Mouse (Mus musculus) heart, postnatal 0 days (tissue): Measurements from ENCODE around the gene Yy1. TPM values are rescaled to one million over a fixed set of nuclear protein-coding genes. Genes with fewer than 3 reads are reported as not detected.
A peak's percentile ranks its signal among the peaks of the same experiment; 100 is the strongest.

ENCODE experiments used
- ATAC-seq: fragments of 200-750 bp; cut with Nextera tagmentation; 2 replicates; pipeline ENCODE4 v1.8.0; 2017; ENCODE audit warnings: low read depth, moderate number of reproducible peaks, moderate library complexity; ENCODE audit not compliant: insufficient read depth
- DNase-seq: peaks from one replicate; pipeline ENCODE4 v3.0.0-alpha.2; 2016; ENCODE audit warnings: low spot score
- H3K27ac ChIP-seq: fragments of 300-500 bp; sonication (generic); 2 replicates; pipeline ENCODE4 v1.5.1; 2014; ENCODE audit warnings: low read depth, mild to moderate bottlenecking
- H3K27me3 ChIP-seq: fragments of 300-500 bp; sonication (generic); 2 replicates; pipeline ENCODE4 v1.6.1; 2014; ENCODE audit warnings: low read length, mixed read lengths; ENCODE audit not compliant: control insufficient read depth, insufficient read depth
- H3K36me3 ChIP-seq: fragments of 300-500 bp; sonication (generic); replicated peaks from 2 replicates; pipeline ENCODE4 v1.6.1; 2014; ENCODE audit warnings: low read length, mixed read lengths; ENCODE audit not compliant: control insufficient read depth, insufficient read depth
- H3K4me1 ChIP-seq: fragments of 300-500 bp; sonication (generic); 2 replicates; pipeline ENCODE4 v1.6.1; 2014; ENCODE audit warnings: antibody characterized with exemption; ENCODE audit not compliant: control insufficient read depth, insufficient read depth
- H3K4me2 ChIP-seq: fragments of 300-500 bp; sonication (generic); 2 replicates; pipeline ENCODE4 v1.6.1; 2014; ENCODE audit warnings: low read depth, mild to moderate bottlenecking, low read length, moderate library complexity
- H3K4me3 ChIP-seq: fragments of 300-500 bp; sonication (generic); 2 replicates; pipeline ENCODE4 v1.5.1; 2014; ENCODE audit warnings: low read depth, low read length
- H3K9ac ChIP-seq: fragments of 300-500 bp; sonication (generic); replicated peaks from 2 replicates; pipeline ENCODE4 v1.6.1; 2014; ENCODE audit warnings: low read depth, low read length, mixed read lengths
- H3K9me3 ChIP-seq: fragments of 300-500 bp; sonication (generic); replicated peaks from 2 replicates; pipeline ENCODE4 v1.6.1; 2016; ENCODE audit warnings: low read length; ENCODE audit not compliant: control insufficient read depth
- CTCF ChIP-seq: IDR thresholded peaks from 2 replicates; pipeline ENCODE4 v1.5.1; 2016; ENCODE audit warnings: antibody characterized with exemption, control low read depth, low read depth
- EP300 ChIP-seq: IDR thresholded peaks from 2 replicates; pipeline ENCODE4 v1.6.1; 2016; ENCODE audit warnings: antibody characterized with exemption, low read depth
- WGBS: fragments of 180-500 bp; shearing (Covaris S2); extraction: QIAGEN DNeasy Blood & Tissue Kit; methylation state at CpG from one replicate; pipeline ENCODE4 v1.1.7; 2014; 5-methylcytosine and 5-hydroxymethylcytosine counted together
- microRNA counts: library from miRNA; unstranded; fragments of <30 nt; microRNA quantifications from one replicate; lab custom pipeline; 2015
- microRNA-seq: library from miRNA; unstranded; fragments of <30 nt; microRNA quantifications from one replicate; pipeline ENCODE4, GENCODE M21; 2016
- polyA plus RNA-seq: library from polyadenylated mRNA; unstranded; fragments of >200 nt; fragmentation: Nextera tagmentation; extraction: Ambion mirVana; gene quantifications from 2 replicates; pipeline ENCODE4 v1.2.1, GENCODE M21; 2015
- total RNA-seq: library from RNA; depleted of rRNA; stranded (reverse); fragments of >200 nt; gene quantifications from 2 replicates; pipeline ENCODE4 v1.2.3, GENCODE M21; 2014; ENCODE audit warnings: low replicate concordance; rRNA removed

The Yy1 gene
- total and polyA plus RNA-seq, 2 experiments from 2014 or later = 7.6 to 21.5 TPM

DNA sequence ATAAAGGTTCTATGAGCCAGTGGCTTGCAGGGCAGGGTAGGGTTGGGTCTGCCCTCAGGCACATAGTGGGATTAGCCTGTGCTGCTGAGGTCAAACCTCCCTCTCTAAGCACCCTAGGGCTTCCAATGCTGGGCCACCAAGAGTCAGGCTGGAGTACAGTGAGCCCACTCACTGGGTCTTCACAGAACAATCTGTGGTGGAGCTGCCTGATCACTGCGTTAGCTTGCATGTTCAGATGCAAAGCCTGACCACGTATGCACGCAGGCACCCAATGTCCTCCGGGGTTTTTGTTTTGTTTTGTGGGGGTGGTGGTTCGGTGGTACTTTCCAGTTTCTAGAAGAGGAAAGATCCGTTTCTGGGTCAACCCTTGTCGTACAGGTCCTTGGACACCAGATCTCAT, 64.3 kb downstream of the Yy1 start:
- Histone ChIP-seq H3K9me3 (no peaks in the 10 kb centered on the region), H3K4me1 (no peaks in the 10 kb centered on the region), H3K27me3 (no peaks in the 10 kb centered on the region), H3K4me3 (no peak overlapping the region), H3K4me2 (no peak overlapping the region), H3K36me3 (peaks cover 29% of the 10 kb centered on the region), H3K27ac (no peak overlapping the region), H3K9ac (no peak overlapping the region)
- TF ChIP-seq EP300 (no peak), CTCF (no peak)
- no peak for DNase-seq
- no peak for ATAC-seq
- 79% methylated on average over 7 of the region's 7 CpGs for WGBS

DNA sequence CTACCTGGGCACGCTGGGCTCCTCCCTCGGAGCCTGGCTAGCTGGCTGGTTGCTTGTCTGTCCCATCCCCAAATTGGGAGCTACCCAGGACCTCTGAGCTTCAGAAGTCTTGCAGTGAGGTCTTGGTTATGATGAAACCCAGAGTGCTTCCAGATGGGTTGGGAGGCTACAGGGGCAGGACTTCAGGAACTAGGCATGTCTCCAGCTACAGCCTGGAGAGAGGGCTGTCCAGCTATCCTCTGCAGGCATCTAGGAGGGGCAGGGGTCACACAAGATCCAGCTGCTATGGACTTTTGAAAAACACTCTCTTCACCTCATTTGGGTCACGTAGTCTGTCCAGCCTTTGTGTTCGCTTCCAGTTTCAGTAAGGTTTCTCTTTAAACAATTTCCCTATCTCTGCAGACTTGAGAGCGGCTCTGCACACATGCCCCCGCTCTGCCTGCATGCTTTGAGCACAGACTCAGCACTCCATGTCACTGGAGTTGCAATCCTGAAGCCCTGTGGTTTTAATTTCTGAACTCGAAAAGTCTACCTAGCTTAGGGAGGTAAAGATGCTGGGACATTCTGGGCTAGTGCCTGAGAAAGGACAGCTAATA, 64.9 kb downstream of the Yy1 start:
- Histone ChIP-seq H3K4me2 (no peak overlapping the region), H3K4me1 (no peaks in the 10 kb centered on the region), H3K27ac (no peak overlapping the region), H3K27me3 (no peaks in the 10 kb centered on the region), H3K9me3 (no peaks in the 10 kb centered on the region), H3K4me3 (no peak overlapping the region), H3K36me3 (peaks cover 34% of the 10 kb centered on the region), H3K9ac (no peak overlapping the region)
- no peak for TF ChIP-seq CTCF
- TF ChIP-seq EP300 = no peak
- no peak for DNase-seq
- no peak for ATAC-seq
- WGBS = 66% methylated on average over 7 of the region's 7 CpGs

DNA sequence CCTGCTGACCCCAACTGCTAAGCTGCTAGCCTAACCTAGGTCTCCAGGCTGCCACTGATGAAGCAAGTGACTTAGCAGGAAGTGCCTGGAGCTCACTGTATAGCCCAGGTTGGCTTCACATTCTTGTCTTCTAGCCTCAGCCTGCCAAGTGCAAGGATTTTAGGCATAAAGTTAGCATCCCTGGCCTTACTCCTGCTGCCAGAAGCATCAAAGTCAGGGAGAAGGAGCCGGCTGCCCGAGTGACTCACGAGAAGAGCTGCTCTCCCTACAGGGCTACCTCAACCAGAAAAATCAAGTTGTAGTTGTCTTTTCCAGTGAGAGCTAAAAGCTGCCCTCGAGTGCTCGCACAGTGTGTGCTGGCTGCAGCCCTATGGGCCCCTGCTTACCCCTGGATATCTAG, 65.7 kb downstream of the Yy1 start:
- H3K4me3 ChIP-seq = no peak overlapping the region
- ATAC-seq (no peak), DNase-seq (no peak)
- WGBS = 72% methylated on average over 5 of the region's 5 CpGs
- no peak overlapping the region for H3K4me2 ChIP-seq
- no peaks in the 10 kb centered on the region for H3K27me3 ChIP-seq
- no peaks in the 10 kb centered on the region for H3K9me3 ChIP-seq
- TF ChIP-seq EP300 = no peak
- no peak for TF ChIP-seq CTCF
- H3K9ac ChIP-seq = no peak overlapping the region
- H3K4me1 ChIP-seq = no peaks in the 10 kb centered on the region
- H3K36me3 ChIP-seq = peaks cover 42% of the 10 kb centered on the region
- H3K27ac ChIP-seq = no peak overlapping the region

DNA sequence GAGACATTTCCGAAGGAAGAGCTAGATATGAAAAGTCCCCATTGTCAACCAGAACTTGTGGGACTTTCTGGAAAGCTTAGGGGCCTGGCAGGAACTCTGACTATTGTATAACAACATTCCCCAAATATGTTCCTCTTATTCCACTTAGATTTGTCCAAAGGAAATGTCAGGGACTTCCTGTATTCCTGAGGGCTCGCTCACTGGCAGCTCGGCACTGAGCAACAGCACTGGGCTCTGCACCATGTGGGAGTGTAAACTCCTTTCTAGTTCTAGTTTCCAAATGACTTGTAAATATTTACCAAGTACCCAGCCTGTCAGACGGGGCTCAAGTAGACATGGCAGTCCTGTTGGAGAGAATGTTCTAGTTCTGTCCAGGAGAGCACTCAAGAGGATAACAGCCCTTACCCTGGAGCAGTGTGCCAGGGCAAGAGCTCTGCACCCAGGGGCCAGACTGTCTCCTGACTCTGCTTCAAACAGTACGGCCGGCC, 72.3 kb downstream of the Yy1 start:
- peaks cover 86% of the 10 kb centered on the region for H3K36me3 ChIP-seq
- no peak overlapping the region for H3K4me3 ChIP-seq
- no peaks in the 10 kb centered on the region for H3K9me3 ChIP-seq
- TF ChIP-seq CTCF (no peak), EP300 (no peak)
- H3K27me3 ChIP-seq = no peaks in the 10 kb centered on the region
- DNase-seq (peak; percentile 17), ATAC-seq (peak; percentile 68)
- no peak overlapping the region for H3K9ac ChIP-seq
- 69% methylated on average over 6 of the region's 6 CpGs for WGBS
- H3K27ac ChIP-seq = peak overlapping the region; percentile 74
- H3K4me1 ChIP-seq = no peaks in the 10 kb centered on the region
- no peak overlapping the region for H3K4me2 ChIP-seq

DNA sequence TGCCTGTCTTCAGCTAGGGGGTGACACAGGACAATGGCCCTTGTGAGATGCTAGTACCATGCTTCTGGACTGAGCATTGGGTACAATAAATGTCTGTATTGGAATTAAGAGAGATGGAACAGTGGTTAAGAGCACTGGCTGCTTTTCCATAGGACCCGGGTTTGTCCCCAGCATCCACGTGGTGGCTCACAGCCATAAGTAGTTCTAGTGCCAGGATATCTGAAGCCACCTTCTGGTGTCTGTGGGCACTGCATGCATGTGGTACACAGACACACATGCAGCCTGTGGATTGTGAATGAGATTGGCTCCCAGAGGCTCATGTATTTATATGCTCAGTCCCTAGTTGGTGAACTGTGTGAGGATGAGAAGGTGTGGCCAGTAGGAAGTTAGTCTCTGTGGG, 76.8 kb downstream of the Yy1 start:
- WGBS = 83% methylated on average over 2 of the region's 2 CpGs
- ATAC-seq = no peak
- H3K9ac ChIP-seq = no peak overlapping the region
- no peaks in the 10 kb centered on the region for H3K4me1 ChIP-seq
- no peak overlapping the region for H3K27ac ChIP-seq
- H3K4me3 ChIP-seq = no peak overlapping the region
- DNase-seq = no peak
- no peak overlapping the region for H3K4me2 ChIP-seq
- H3K27me3 ChIP-seq = no peaks in the 10 kb centered on the region
- TF ChIP-seq EP300 (no peak), CTCF (peak; percentile 30)
- H3K36me3 ChIP-seq = peaks cover 78% of the 10 kb centered on the region
- no peaks in the 10 kb centered on the region for H3K9me3 ChIP-seq

MicroRNAs encoded within 50 kb of the gene (microRNA counts, 519-probe panel; counts per million panel counts)
- not detected for microRNA mmu-miR-345-3p (lab: Ali Mortazavi, UCI)
- 3,711 counts per million, percentile 45 among the panel's probes with 10 or more counts for microRNA mmu-miR-345-5p (lab: Ali Mortazavi, UCI)

Small RNA genes within 50 kb of the gene (microRNA-seq; reads per million reads assigned to microRNA genes)
- gene Mir345 = 114 reads per million, percentile 58 among the genes with 10 or more reads in this experiment

Other genes with a start within 250 kb of the Yy1 start
- gene Evl, start 238.3 kb upstream of the Yy1 start, total RNA-seq = 39.5 and 54.2 TPM in 2 replicates
- gene Evl, start 238.3 kb upstream of the Yy1 start, polyA plus RNA-seq = 22.4 and 26.6 TPM in 2 replicates
- gene Degs2, start 90.7 kb upstream of the Yy1 start, total RNA-seq = 2.3 TPM in 1 of 2 replicates, not detected in the other
- gene Degs2, start 90.7 kb upstream of the Yy1 start, polyA plus RNA-seq = 0.12 and 0.38 TPM in 2 replicates
- gene Slc25a29, start 42.9 kb downstream of the Yy1 start, total RNA-seq = 4.4 and 7.0 TPM in 2 replicates
- 2.4 and 3.0 TPM in 2 replicates for gene Slc25a29, start 42.9 kb downstream of the Yy1 start, polyA plus RNA-seq
- 11.3 and 15.3 TPM in 2 replicates for gene Slc25a47, start 43.1 kb downstream of the Yy1 start, total RNA-seq
- gene Slc25a47, start 43.1 kb downstream of the Yy1 start, polyA plus RNA-seq = 4.4 and 5.9 TPM in 2 replicates
- 3.5 and 12.9 TPM in 2 replicates for gene Wdr25, start 100.7 kb downstream of the Yy1 start, total RNA-seq
- gene Wdr25, start 100.7 kb downstream of the Yy1 start, polyA plus RNA-seq = 3.9 and 5.3 TPM in 2 replicates
- 52.4 and 80.1 TPM in 2 replicates for gene Wars, start 101.2 kb downstream of the Yy1 start, total RNA-seq
- gene Wars, start 101.2 kb downstream of the Yy1 start, polyA plus RNA-seq = 39.4 and 43.0 TPM in 2 replicates